Mouse (Mus musculus): ENCODE data around the gene Rps24. TPM values are rescaled to one million over a fixed set of nuclear protein-coding genes. Genes with fewer than 3 reads are reported as not detected.

Gene Rps24
- polyA plus RNA-seq, 1 experiment from 2014 or later, result 675 TPM

DNA sequence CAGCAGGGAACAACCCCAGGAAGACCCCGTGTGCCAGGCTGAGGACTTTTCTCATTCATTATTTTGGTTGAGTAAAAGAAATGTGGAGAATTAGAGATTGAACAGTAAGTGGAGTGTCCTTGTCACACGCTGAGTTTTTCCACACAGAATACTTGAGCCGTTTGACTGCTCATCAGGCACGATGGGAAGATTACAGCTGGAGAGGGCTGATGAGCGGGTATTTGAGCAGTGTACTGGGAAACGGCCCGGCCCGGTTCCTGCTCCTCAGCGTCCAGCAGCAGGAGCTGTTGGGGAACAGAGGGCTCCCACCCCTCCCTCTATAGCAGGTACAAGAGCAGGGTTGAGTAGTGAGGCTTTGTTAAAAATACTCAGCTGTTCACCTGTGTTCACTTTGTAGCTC lies 12.6 kb downstream of the Rps24 start:
- no peak overlapping the region for H3K9ac ChIP-seq
- H3K4me3 ChIP-seq, result no peak overlapping the region
- H3K27me3 ChIP-seq, result no peaks in the 10 kb centered on the region

DNA sequence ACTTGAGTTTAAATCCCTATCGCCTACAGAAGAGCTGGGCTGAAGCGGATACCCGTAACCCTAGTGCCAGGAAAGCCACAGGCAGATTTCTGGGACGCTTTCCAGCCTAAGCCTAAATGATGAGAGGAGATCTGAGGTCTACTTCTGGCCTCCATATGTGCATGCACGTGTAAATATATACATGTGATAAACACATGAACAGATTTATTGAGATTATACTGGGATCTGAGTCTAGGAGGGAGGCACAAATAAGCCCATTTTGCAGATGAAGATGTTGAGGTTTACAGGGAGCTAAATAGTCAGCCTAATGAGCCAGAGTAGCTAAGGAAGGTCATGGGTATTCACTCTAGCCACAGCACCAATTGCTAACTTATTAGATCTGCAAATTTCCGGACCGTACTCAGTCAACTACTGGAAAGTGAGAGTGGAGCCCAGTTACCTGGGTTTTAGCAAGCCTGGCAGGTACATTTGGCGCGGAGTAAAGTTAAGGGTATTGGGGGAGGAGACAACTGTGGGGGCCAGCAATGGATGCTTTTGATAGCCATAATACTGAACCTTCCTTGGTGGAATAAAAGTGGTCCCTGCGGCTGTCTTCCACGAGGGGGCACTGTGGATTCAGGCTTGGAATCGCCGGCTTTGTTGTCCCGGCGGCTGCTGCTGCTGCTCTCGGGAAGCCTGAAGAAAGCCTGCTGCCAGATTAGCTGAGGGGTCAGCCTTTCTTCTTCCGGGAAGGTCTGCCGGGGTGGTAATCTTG lies 13.3 kb downstream of the Rps24 start:
- Histone ChIP-seq H3K4me2 (peak overlapping the region; percentile 16; the same call in 1 of the 2 replicates), H3K27me3 (no peaks in the 10 kb centered on the region)
- WGBS, result 18% methylated on average over 18 of the region's 18 CpGs

More for the DNA sequence above, 12.6 kb downstream of the Rps24 start:
- Histone ChIP-seq H3K9me3 (no peaks in the 10 kb centered on the region), H3K27ac (peak overlapping the region; percentile 55), H3K36me3 (peaks cover 45% of the 10 kb centered on the region), H3K4me2 (no peak overlapping the region), H3K4me1 (replicated peaks) (peaks cover 22% of the 10 kb centered on the region)
- ATAC-seq (ENCODE audit: low FRiP score), result no peak
- WGBS, result 48% methylated on average over 9 of the region's 9 CpGs

GRCm38 (mm10) chr14:24500845-24501186 lies 13.9 kb downstream of the Rps24 start:
- Histone ChIP-seq H3K9me3 (no peaks in the 10 kb centered on the region), H3K27me3 (no peaks in the 10 kb centered on the region), H3K4me2 (peak overlapping the region; percentile 16; the same call in 1 of the 2 replicates), H3K4me3 (no peak overlapping the region), H3K4me1 (replicated peaks) (peaks cover 17% of the 10 kb centered on the region), H3K9ac (peak overlapping the region; percentile 65), H3K27ac (peak overlapping the region; percentile 94), H3K36me3 (peaks cover 33% of the 10 kb centered on the region)
- 5% methylated on average over 8 of the region's 8 CpGs for WGBS
- ATAC-seq (ENCODE audit: low FRiP score), result peak; percentile 57

More for the DNA sequence above, 13.3 kb downstream of the Rps24 start:
- peak overlapping the region; percentile 65 for H3K9ac ChIP-seq
- H3K4me1 ChIP-seq (replicated peaks), result peaks cover 17% of the 10 kb centered on the region
- no peaks in the 10 kb centered on the region for H3K9me3 ChIP-seq
- peak overlapping the region; percentile 94 for H3K27ac ChIP-seq
- H3K36me3 ChIP-seq, result peaks cover 37% of the 10 kb centered on the region
- peak; percentile 78 for ATAC-seq (ENCODE audit: low FRiP score)
- H3K4me3 ChIP-seq, result no peak overlapping the region

DNA sequence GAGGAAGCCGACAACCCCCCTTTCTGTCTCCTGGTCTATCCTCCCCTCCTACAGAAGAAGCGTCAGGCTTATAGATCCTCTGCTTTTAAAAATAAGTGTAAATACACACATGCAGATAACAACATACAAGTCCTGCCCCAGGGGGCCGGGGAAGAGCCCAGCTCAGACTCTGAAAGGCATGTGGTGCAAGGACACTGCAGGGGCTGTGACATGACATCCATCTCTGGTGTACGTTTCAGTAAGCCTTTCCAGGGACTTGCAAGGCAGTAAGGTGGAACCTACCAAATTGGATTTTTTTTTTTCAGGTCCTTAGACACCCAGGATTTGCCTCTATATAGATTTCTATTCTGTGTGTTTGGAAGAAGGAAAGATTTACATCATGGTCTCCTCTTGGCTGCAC lies 14.3 kb downstream of the Rps24 start:
- WGBS, result 22% methylated on average over 4 of the region's 4 CpGs
- Histone ChIP-seq H3K27me3 (no peaks in the 10 kb centered on the region), H3K9ac (peak overlapping the region; percentile 65), H3K36me3 (peaks cover 29% of the 10 kb centered on the region), H3K4me3 (no peak overlapping the region), H3K9me3 (no peaks in the 10 kb centered on the region), H3K27ac (peak overlapping the region; percentile 94), H3K4me2 (peak overlapping the region; percentile 16; the same call in 1 of the 2 replicates), H3K4me1 (replicated peaks) (peaks cover 17% of the 10 kb centered on the region)
- no peak for ATAC-seq (ENCODE audit: low FRiP score)

GRCm38 (mm10) chr14:24507452-24508069 lies 20.6 kb downstream of the Rps24 start:
- no peak overlapping the region for H3K4me2 ChIP-seq
- no peak overlapping the region for H3K9ac ChIP-seq
- no peaks in the 10 kb centered on the region for H3K9me3 ChIP-seq
- WGBS, result 22% methylated on average over 14 of the region's 14 CpGs
- no peaks in the 10 kb centered on the region for H3K36me3 ChIP-seq
- H3K27ac ChIP-seq, result peak overlapping the region; percentile 49; the same call in 1 of the 2 replicates
- H3K4me3 ChIP-seq, result no peak overlapping the region
- no peaks in the 10 kb centered on the region for H3K27me3 ChIP-seq
- H3K4me1 ChIP-seq (replicated peaks), result peaks cover 24% of the 10 kb centered on the region
- ATAC-seq (ENCODE audit: low FRiP score), result no peak

DNA sequence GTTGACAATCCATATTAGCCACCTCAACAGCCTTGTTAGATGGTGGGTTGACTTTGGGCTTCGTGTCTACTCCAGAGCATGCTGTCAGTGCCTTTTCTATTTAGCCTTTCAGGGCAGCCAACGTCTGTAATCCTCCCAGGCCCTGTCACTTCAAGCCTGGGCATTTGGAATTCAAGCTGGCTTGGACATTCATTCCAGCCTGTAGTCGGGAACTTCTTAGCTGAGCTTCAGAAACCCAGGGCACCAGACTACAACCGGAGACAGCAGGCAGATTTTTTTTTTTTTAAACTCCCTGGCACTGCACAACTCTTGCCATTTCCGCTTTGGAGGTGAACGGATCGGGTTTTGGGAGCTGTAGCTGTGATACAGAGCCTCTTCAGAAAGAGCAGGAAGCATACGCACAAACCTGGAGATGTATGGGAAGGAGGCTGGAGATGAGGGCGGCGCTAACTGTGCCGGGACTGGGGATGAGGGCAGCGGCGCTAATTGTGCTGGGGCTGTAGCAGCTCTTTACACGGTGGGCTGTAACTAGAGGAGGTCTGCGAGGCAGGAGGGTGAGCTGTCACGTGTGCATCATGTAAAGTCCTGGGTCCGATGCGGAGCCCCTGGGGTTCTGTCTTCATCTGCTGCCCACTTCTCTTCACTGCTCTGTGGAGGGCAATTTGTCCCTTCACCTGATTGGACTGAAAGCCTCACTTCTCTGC lies 21.3 kb downstream of the Rps24 start:
- no peak for ATAC-seq (ENCODE audit: low FRiP score)
- peaks cover 24% of the 10 kb centered on the region for H3K4me1 ChIP-seq (replicated peaks)
- H3K36me3 ChIP-seq, result no peaks in the 10 kb centered on the region
- peak overlapping the region; percentile 49 for H3K27ac ChIP-seq
- peak overlapping the region; percentile 58 for H3K9ac ChIP-seq
- peak overlapping the region; percentile 40 for H3K4me2 ChIP-seq
- WGBS, result 14% methylated on average over 18 of the region's 18 CpGs
- H3K4me3 ChIP-seq, result no peak overlapping the region
- H3K27me3 ChIP-seq, result no peaks in the 10 kb centered on the region
- no peaks in the 10 kb centered on the region for H3K9me3 ChIP-seq

- ATAC-seq (ENCODE audit: low FRiP score), result no peak
- Histone ChIP-seq H3K9me3 (no peaks in the 10 kb centered on the region), H3K4me1 (replicated peaks) (peaks cover 24% of the 10 kb centered on the region), H3K4me3 (no peak overlapping the region), H3K9ac (no peak overlapping the region), H3K27ac (no peak overlapping the region), H3K4me2 (no peak overlapping the region), H3K36me3 (no peaks in the 10 kb centered on the region), H3K27me3 (no peaks in the 10 kb centered on the region)
- 69% methylated on average over 5 of the region's 5 CpGs for WGBS
These were observed 22.6 kb downstream of the Rps24 start for GRCm38 (mm10) chr14:24509557-24509956.

GRCm38 (mm10) chr14:24510218-24510617 lies 23.3 kb downstream of the Rps24 start:
- Histone ChIP-seq H3K9ac (no peak overlapping the region), H3K27me3 (no peaks in the 10 kb centered on the region)
- 100% methylated on average over 1 of the region's 1 CpGs for WGBS

DNA sequence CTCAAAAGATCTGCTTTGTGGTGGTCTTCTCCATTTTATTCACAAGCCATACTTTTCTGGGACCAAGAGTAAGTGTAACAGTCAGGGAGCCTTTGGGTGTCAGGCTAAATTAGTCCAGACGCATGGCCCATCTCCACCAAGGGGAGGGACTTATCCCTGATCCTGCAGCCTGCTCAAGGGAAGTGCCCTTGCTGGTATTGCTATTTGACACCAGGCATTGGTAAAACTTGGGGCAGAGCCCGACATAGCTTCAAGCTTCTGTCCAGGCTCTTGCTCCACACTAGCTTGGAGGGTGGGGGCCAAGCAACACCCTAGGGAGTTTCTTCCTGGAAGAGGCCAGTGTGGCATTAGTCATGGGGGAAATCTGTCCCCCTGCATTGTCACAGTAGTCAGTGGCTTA lies 23.8 kb downstream of the Rps24 start:
- Histone ChIP-seq H3K36me3 (no peaks in the 10 kb centered on the region), H3K9ac (no peak overlapping the region), H3K27ac (no peak overlapping the region), H3K27me3 (no peaks in the 10 kb centered on the region), H3K4me2 (no peak overlapping the region), H3K4me1 (replicated peaks) (peaks cover 24% of the 10 kb centered on the region), H3K4me3 (no peak overlapping the region), H3K9me3 (no peaks in the 10 kb centered on the region)
- no peak for ATAC-seq (ENCODE audit: low FRiP score)
- 90% methylated on average over 2 of the region's 2 CpGs for WGBS

More at GRCm38 (mm10) chr14:24510218-24510617, 23.3 kb downstream of the Rps24 start:
- peaks cover 24% of the 10 kb centered on the region for H3K4me1 ChIP-seq (replicated peaks)
- H3K27ac ChIP-seq, result no peak overlapping the region
- no peaks in the 10 kb centered on the region for H3K9me3 ChIP-seq
- H3K4me3 ChIP-seq, result no peak overlapping the region
- no peak for ATAC-seq (ENCODE audit: low FRiP score)
- no peaks in the 10 kb centered on the region for H3K36me3 ChIP-seq
- no peak overlapping the region for H3K4me2 ChIP-seq

GRCm38 (mm10) chr14:24512527-24513161 lies 25.7 kb downstream of the Rps24 start:
- Histone ChIP-seq H3K9me3 (no peaks in the 10 kb centered on the region), H3K4me2 (no peak overlapping the region), H3K9ac (no peak overlapping the region), H3K4me3 (no peak overlapping the region), H3K27me3 (no peaks in the 10 kb centered on the region), H3K36me3 (no peaks in the 10 kb centered on the region), H3K27ac (peak overlapping the region; percentile 56), H3K4me1 (replicated peaks) (peaks cover 13% of the 10 kb centered on the region)
- 39% methylated on average over 6 of the region's 6 CpGs for WGBS
- ATAC-seq (ENCODE audit: low FRiP score), result no peak

DNA sequence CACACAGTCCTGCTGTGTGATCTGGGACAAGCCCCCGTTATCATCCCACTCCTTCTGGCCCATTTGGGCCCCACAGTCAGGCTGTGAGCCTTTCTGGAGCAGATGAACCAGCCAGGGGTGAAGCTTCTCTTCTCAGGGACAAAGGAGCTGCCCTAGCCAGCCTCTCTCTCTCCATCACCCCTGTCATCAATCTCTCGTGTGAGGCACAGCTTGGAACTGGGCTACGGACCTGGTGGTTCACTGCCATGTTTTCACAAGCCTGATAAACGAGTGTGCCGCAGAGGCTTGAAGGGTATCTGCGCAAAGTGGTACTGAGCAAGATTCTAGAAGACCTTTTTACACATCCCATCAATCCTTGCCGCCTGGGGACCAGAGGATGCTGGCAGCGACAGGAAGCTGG lies 34.7 kb downstream of the Rps24 start:
- Histone ChIP-seq H3K4me1 (replicated peaks) (peaks cover 18% of the 10 kb centered on the region), H3K27ac (no peak overlapping the region), H3K4me2 (no peak overlapping the region), H3K27me3 (no peaks in the 10 kb centered on the region), H3K9me3 (no peaks in the 10 kb centered on the region), H3K4me3 (no peak overlapping the region), H3K9ac (no peak overlapping the region), H3K36me3 (no peaks in the 10 kb centered on the region)
- ATAC-seq (ENCODE audit: low FRiP score), result no peak
- WGBS, result 53% methylated on average over 8 of the region's 8 CpGs

GRCm38 (mm10) chr14:24525137-24525536 lies 38.2 kb downstream of the Rps24 start:
- no peak for ATAC-seq (ENCODE audit: low FRiP score)
- H3K4me2 ChIP-seq, result no peak overlapping the region
- H3K27me3 ChIP-seq, result no peaks in the 10 kb centered on the region
- peaks cover 32% of the 10 kb centered on the region for H3K4me1 ChIP-seq (replicated peaks)
- H3K27ac ChIP-seq, result peak overlapping the region; percentile 77; the same call in 1 of the 2 replicates
- whole genome bisulfite sequencing, result 62% methylated on average over 3 of the region's 3 CpGs
- no peaks in the 10 kb centered on the region for H3K9me3 ChIP-seq
- H3K36me3 ChIP-seq, result no peaks in the 10 kb centered on the region
- no peak overlapping the region for H3K9ac ChIP-seq
- H3K4me3 ChIP-seq, result no peak overlapping the region

Data from hindbrain, embryonic 13.5 days (tissue).